Mouse (Mus musculus) gastrocnemius, adult 8-10 months (tissue): ENCODE measurements around the gene Gm10181. TPM values are rescaled to one million over a fixed set of nuclear protein-coding genes. Genes with fewer than 3 reads are reported as not detected.

ENCODE experiments used
- total RNA-seq, 4 experiments: library from RNA; stranded (reverse); gene quantifications; 2 replicates each; pipeline ENCODE4 v1.2.4; 2022

Gene Gm10181
- total RNA-seq, 4 experiments from 2014 or later = not detected

Other genes starting within 250 kb of the Gm10181 start
- 10 to 100 TPM; 47.3 to 56.0 (median 51.9) TPM for gene Herpud2, start 62.4 kb downstream of the Gm10181 start, total RNA-seq
- 10 to 100 TPM; 58.3 to 74.3 (median 66.0) TPM for gene Sept7, start 163.0 kb downstream of the Gm10181 start, total RNA-seq